Mouse (Mus musculus) olfactory bulb, adult 2 months (tissue): ENCODE measurements around the gene Chl1.

ENCODE experiments used
- CTCF ChIP-seq: fragments of 200-500 bp; IDR thresholded peaks from 2 replicates; pipeline ENCODE4 v1.5.1; 2012; ENCODE audit warnings: low read depth, mild to moderate bottlenecking, low read length, moderate library complexity; ENCODE audit not compliant: insufficient read depth
- POLR2A ChIP-seq: fragments of 200-500 bp; IDR thresholded peaks from 2 replicates; pipeline ENCODE4 v1.6.1; 2012; ENCODE audit warnings: mild to moderate bottlenecking, low read depth, low read length, moderate library complexity; ENCODE audit not compliant: insufficient read depth

- TF ChIP-seq CTCF (no peak), POLR2A (no peak)
Observed at GRCm38 (mm10) chr6:103546314-103546713, 35.9 kb downstream of the Chl1 start.
